Comparison of ENCODE assay signal across 8 mouse cellular contexts in the genomic region with DNA sequence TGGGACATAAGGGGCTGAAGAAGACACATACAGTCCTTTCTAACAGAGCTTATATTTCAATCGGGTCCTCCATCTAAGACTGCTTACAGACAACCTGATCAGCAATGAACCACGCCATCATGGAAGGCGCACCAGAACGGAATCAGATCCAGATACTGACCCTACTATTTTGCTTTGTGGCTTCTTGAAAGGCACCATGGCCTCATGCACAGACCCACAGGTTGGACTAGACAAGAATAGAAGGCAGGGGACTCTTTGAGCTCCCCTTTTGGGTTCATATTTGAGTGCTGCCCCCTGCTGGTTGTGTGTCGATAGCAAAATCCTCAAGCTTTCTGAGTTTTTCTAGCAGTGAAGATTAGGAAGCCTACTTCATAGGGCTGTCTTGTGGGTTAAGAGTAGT.
DNase-seq lines count a peak whose midpoint lies in the region; ATAC-seq lines count a peak whose summit lies in the region.

No protein-coding gene starts in this region.

- H3K27ac ChIP-seq in hindbrain, embryonic 13.5 days, result no peak overlapping the region

- H3K4me3 ChIP-seq in hindbrain, embryonic 13.5 days, result peak overlapping the region; percentile 36

- H3K36me3 ChIP-seq in hindbrain, embryonic 13.5 days, result no peaks in the 10 kb centered on the region

- H3K9me3 ChIP-seq in hindbrain, embryonic 13.5 days, result no peaks in the 10 kb centered on the region

- 28% methylated on average over 5 of the region's 5 CpGs for WGBS in hindbrain, embryonic 13.5 days

- peak; percentile 86 for DNase-seq in ZHBTc4 (ENCODE audit: low read depth, low spot score)
- peak; percentile 78 to 88 for DNase-seq in cerebellum, postnatal 25 days
- DNase-seq in frontal cortex, postnatal 14 days (ENCODE audit: low spot score in 2 of 2), result peak; percentile 39 to 75
- peak; percentile 70 to 92 for DNase-seq in layer of hippocampus, postnatal 25 days (ENCODE audit: extremely low spot score in 1 of 2, low spot score in 1 of 2)
- DNase-seq in lung, postnatal 25 days (ENCODE audit: low spot score), result peak; percentile 73
- DNase-seq in retina, postnatal 1 day, result peak; percentile 87
- DNase-seq in thymus, postnatal 4 days, result peak; percentile 94

- peak overlapping the region; percentile 79 for H3K4me2 ChIP-seq in hindbrain, embryonic 13.5 days

- peak overlapping the region; percentile 70; the same call in 1 of the 2 replicates for H3K9ac ChIP-seq in hindbrain, embryonic 13.5 days

- ATAC-seq in hindbrain, embryonic 13.5 days (ENCODE audit: low FRiP score), result peak; percentile 61

- H3K27me3 ChIP-seq in hindbrain, embryonic 13.5 days, result no peaks in the 10 kb centered on the region

- H3K4me1 ChIP-seq in hindbrain, embryonic 13.5 days (replicated peaks), result peaks cover 14% of the 10 kb centered on the region
